In the genomic region with DNA sequence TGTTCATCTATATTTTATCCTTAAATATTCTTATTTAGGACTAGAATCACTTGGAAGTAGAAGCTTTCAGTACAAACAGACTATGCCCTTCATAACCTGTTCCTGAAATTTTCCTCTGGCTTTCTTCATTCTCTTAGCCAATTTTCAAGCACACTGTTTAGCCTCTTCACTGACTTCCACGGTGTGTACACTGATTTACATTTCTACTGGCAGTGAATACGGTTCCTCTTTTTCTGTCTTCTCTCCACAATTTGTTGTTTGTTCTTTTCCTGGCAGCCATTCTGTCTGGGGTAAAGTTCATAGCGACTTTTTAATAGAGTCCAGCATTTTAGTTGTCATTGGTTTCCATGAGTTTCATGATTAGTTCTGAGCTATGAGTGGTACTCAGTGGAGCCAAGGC, we compare ENCODE assay signal across 18 mouse cellular contexts.
"Had no signal": no experiment of that assay in that cellular context is flagged by ENCODE, and none has a peak within 500 bp of the region (broad histone marks: within the 10 kb centered on the region; RNA-seq: fewer than 3 reads in every experiment).

No protein-coding gene starts in this region.

- H3K36me3 ChIP-seq: midbrain, embryonic 10.5 days; midbrain, embryonic 12.5 days; neural tube, embryonic 13.5 days; neural tube, embryonic 15.5 days had no signal

- H3K9ac ChIP-seq: lung, embryonic 14.5 days; midbrain, embryonic 12.5 days; neural tube, embryonic 13.5 days; neural tube, embryonic 15.5 days had no signal

- H3K9me3 ChIP-seq: midbrain, embryonic 10.5 days; midbrain, embryonic 12.5 days; neural tube, embryonic 13.5 days; neural tube, embryonic 15.5 days had no signal

- H3K27me3 ChIP-seq: midbrain, embryonic 12.5 days; neural tube, embryonic 13.5 days; neural tube, embryonic 15.5 days had no signal

- H3K4me3 ChIP-seq: midbrain, embryonic 10.5 days; midbrain, embryonic 12.5 days; myocyte; neural tube, embryonic 13.5 days; neural tube, embryonic 15.5 days had no signal

- DNase-seq: lung, adult 18-20 months; lung, embryonic 14.5 days; lung, postnatal 10 days; lung, postnatal 4 days; midbrain, embryonic 14.5 days; retina, postnatal 1 day; right cerebral cortex, adult 18-20 months; right cerebral cortex, postnatal 25 days; right cerebral cortex, postnatal 4 days; spleen, adult 18-20 months; thymus, adult 18-20 months; thymus, postnatal 14 days; thymus, postnatal 36 days had no signal

- H3K4me1 ChIP-seq: midbrain, embryonic 10.5 days; midbrain, embryonic 12.5 days; neural tube, embryonic 13.5 days; neural tube, embryonic 15.5 days had no signal

- H3K27ac ChIP-seq: midbrain, embryonic 10.5 days; midbrain, embryonic 12.5 days; neural tube, embryonic 13.5 days; neural tube, embryonic 15.5 days had no signal

- H3K4me2 ChIP-seq: lung, embryonic 14.5 days; midbrain, embryonic 12.5 days; neural tube, embryonic 13.5 days; neural tube, embryonic 15.5 days had no signal
